Mouse (Mus musculus) CH12.LX (cell line): ENCODE data around the gene 1700017D01Rik. TPM values are rescaled to one million over a fixed set of nuclear protein-coding genes. Genes with fewer than 3 reads are reported as not detected.
"Not testable (repeated sequence)": the region's sequence is repeated elsewhere in the genome, so short reads cannot be mapped to it uniquely, and the experiment has no call there.

Source experiments
- DNase-seq: peaks from one replicate; pipeline ENCODE4 v3.0.0-alpha.2; 2013; ENCODE audit errors: extremely low read depth
- H3K27ac ChIP-seq: 2 replicates; pipeline ENCODE4 v1.5.1; 2012; ENCODE audit warnings: low read depth, mild to moderate bottlenecking, control low read depth, moderate library complexity; ENCODE audit not compliant: insufficient read depth
- H3K27me3 ChIP-seq: replicated peaks from 2 replicates; pipeline ENCODE3; 2012; ENCODE audit warnings: inconsistent platforms
- H3K36me3 ChIP-seq, 2 experiments: replicated peaks in 1 of 2; 2 replicates each; pipeline versions ENCODE3 to v1.6.1; 2012; ENCODE audit warnings: inconsistent platforms in 1 of 2, low read length in 1 of 2, mild to moderate bottlenecking in 1 of 2, mixed read lengths in 1 of 2, moderate library complexity in 1 of 2; ENCODE audit not compliant: control insufficient read depth in 1 of 2, insufficient read depth in 1 of 2
- H3K4me1 ChIP-seq, 2 experiments: 2 replicates each; pipeline ENCODE4 v1.6.1; 2012; ENCODE audit warnings: inconsistent platforms in 1 of 2, moderate library complexity in 1 of 2; ENCODE audit not compliant: insufficient read depth in 2 of 2, control insufficient read depth in 1 of 2
- H3K4me2 ChIP-seq: 2 replicates; pipeline ENCODE4 v1.6.1; 2012; ENCODE audit warnings: low read depth, mild to moderate bottlenecking, control low read depth; ENCODE audit not compliant: poor library complexity, insufficient read depth, severe bottlenecking
- H3K4me3 ChIP-seq, 3 experiments: fragments of 150-350 bp in 1 of 3; sonication (generic) in 1 of 3; replicated peaks in 1 of 3; 2 replicates each; pipeline versions ENCODE3 to v1.5.1; 2011 to 2012; ENCODE audit warnings: low read depth in 2 of 3, low read length in 2 of 3, mild to moderate bottlenecking in 2 of 3, moderate library complexity in 2 of 3, control low read depth in 1 of 3, improper control_type of control experiment in 1 of 3, inconsistent platforms in 1 of 3, mixed read lengths in 1 of 3; ENCODE audit not compliant: poor library complexity in 1 of 3
- H3K79me2 ChIP-seq: replicated peaks from 2 replicates; pipeline ENCODE4 v1.6.1; 2012; ENCODE audit warnings: mild to moderate bottlenecking, moderate library complexity; ENCODE audit not compliant: control insufficient read depth, poor library complexity, insufficient read depth, severe bottlenecking; ENCODE audit errors: extremely low read depth
- H3K9ac ChIP-seq: 2 replicates; pipeline ENCODE4 v1.6.1; 2012; ENCODE audit warnings: low read depth, mild to moderate bottlenecking, control low read depth, moderate library complexity; ENCODE audit not compliant: insufficient read depth
- H3K9me3 ChIP-seq: replicated peaks from 2 replicates; pipeline ENCODE3; 2012; ENCODE audit warnings: low read length, inconsistent platforms, mixed read lengths
- CHD1 ChIP-seq: IDR thresholded peaks from 2 replicates; pipeline ENCODE4 v1.6.1; 2012; ENCODE audit warnings: low read depth, low read length, improper control_type of control experiment, inconsistent platforms
- CHD2 ChIP-seq: IDR thresholded peaks from 2 replicates; pipeline ENCODE4 v1.6.1; 2011; ENCODE audit warnings: low read length, improper control_type of control experiment
- ELF1 ChIP-seq: IDR thresholded peaks from 2 replicates; pipeline ENCODE4 v1.6.1; 2014; ENCODE audit warnings: low read depth, mild to moderate bottlenecking, inconsistent platforms, low read length, improper control_type of control experiment
- EP300 ChIP-seq: IDR thresholded peaks from 2 replicates; pipeline ENCODE4 v1.6.1; 2011; ENCODE audit warnings: low read length, improper control_type of control experiment
- ETS1 ChIP-seq: conservative IDR thresholded peaks from 2 replicates; pipeline ENCODE4 v1.6.1; 2012; ENCODE audit warnings: low read depth, mild to moderate bottlenecking, inconsistent platforms, low read length, improper control_type of control experiment, moderate library complexity
- GABPA ChIP-seq: IDR thresholded peaks from 2 replicates; pipeline ENCODE4 v1.6.1; 2012; ENCODE audit warnings: low read depth, low read length, improper control_type of control experiment, inconsistent platforms; ENCODE audit not compliant: insufficient replicate concordance
- MAFK ChIP-seq: IDR thresholded peaks from 2 replicates; pipeline ENCODE4 v1.6.1; 2011; ENCODE audit warnings: low read length, improper control_type of control experiment; ENCODE audit not compliant: insufficient replicate concordance
- MYC ChIP-seq: IDR thresholded peaks from 2 replicates; pipeline ENCODE4 v1.6.1; 2011; ENCODE audit warnings: low read depth, mild to moderate bottlenecking, improper control_type of control experiment, low read length
- PAX5 ChIP-seq: IDR thresholded peaks from 2 replicates; pipeline ENCODE4 v1.6.1; 2012; ENCODE audit warnings: low read length, inconsistent platforms, mixed read lengths
- POLR2A ChIP-seq: IDR thresholded peaks from 2 replicates; pipeline ENCODE4 v1.6.1; 2011; ENCODE audit warnings: low read depth, mild to moderate bottlenecking, improper control_type of control experiment, low read length
- RAD21 ChIP-seq: IDR thresholded peaks from 2 replicates; pipeline ENCODE4 v1.6.1; 2011; ENCODE audit warnings: low read depth, mild to moderate bottlenecking, low read length, improper control_type of control experiment, moderate library complexity
- SIN3A ChIP-seq: IDR thresholded peaks from 2 replicates; pipeline ENCODE4 v1.6.1; 2012; ENCODE audit warnings: low read length, improper control_type of control experiment, inconsistent platforms
- UBTF ChIP-seq: IDR thresholded peaks from 2 replicates; pipeline ENCODE4 v1.6.1; 2012; ENCODE audit warnings: low read depth, mild to moderate bottlenecking, inconsistent platforms, low read length, improper control_type of control experiment, moderate library complexity
- USF1 ChIP-seq: IDR thresholded peaks from 2 replicates; pipeline ENCODE4 v1.6.1; 2014; ENCODE audit warnings: low read depth, mild to moderate bottlenecking, inconsistent platforms, low read length, improper control_type of control experiment
- ZNF384 ChIP-seq: IDR thresholded peaks from 2 replicates; pipeline ENCODE4 v1.6.1; 2012; ENCODE audit warnings: low read depth, low read length, improper control_type of control experiment, inconsistent platforms
- dilution Hi-C: fragments of 300-500 bp; cut with MboI; formaldehyde crosslinking; loops from 2 replicates; pipeline ENCODE4 v1.14.3; 2020; ENCODE audit warnings: low sequenced_read_pairs; ENCODE audit not compliant: extremely low pct_unique_long_range_greater_than_20kb, extremely low pct_ligation_motif_present
- in situ Hi-C: fragments of 300-500 bp; cut with MboI; formaldehyde crosslinking; loops from 3 replicates; pipeline ENCODE4 v1.14.3; 2019; ENCODE audit warnings: low sequenced_read_pairs, low pct_ligation_motif_present, low pct_unique_long_range_greater_than_20kb, mixed read lengths
- polyA plus RNA-seq: library from polyadenylated mRNA; unstranded; fragments of >175 nt; gene quantifications from 2 replicates; pipeline ENCODE4 v1.2.1, GENCODE M21; 2012; ENCODE audit warnings: low read depth; ENCODE audit not compliant: insufficient read length
- total RNA-seq, 2 experiments: library from RNA; depleted of rRNA; stranded (reverse); fragments of 300-350 nt in 1 of 2; fragments of >200 nt in 1 of 2; gene quantifications; 2 replicates each; pipeline ENCODE4 v1.2.3; 2012 to 2014

Gene 1700017D01Rik
- total and polyA plus RNA-seq, 3 experiments: not detected

DNA sequence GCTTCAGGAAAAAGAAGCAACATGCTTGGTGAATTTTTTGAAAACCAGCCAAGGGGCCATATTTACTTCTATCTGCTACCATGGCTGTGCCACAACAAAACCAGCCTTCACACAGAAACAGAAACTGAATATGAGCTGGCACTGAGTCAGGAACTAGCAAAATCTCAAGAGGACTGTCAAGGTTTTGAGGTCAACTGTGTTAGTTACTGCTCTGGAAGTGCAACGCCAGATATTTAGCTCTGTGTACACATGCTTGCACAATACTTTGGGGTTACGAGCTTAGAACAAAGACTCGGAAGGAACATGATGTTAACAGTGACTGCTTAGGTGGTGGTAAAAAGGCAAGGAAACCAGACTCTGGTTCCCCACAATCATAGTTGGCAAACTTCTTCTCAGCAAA, 22.9 kb downstream of the 1700017D01Rik start:
- no peaks in the 10 kb centered on the region for H3K36me3 ChIP-seq
- H3K9me3 ChIP-seq: no peaks in the 10 kb centered on the region
- no peaks in the 10 kb centered on the region for H3K27me3 ChIP-seq
- no peaks in the 10 kb centered on the region; a peak in 1 of 4 replicates for H3K4me1 ChIP-seq
- no peaks in the 10 kb centered on the region for H3K79me2 ChIP-seq
- no peak overlapping the region for H3K27ac ChIP-seq
- peak overlapping the region in 1 of 3 experiments; percentile 13 for H3K4me3 ChIP-seq
- H3K9ac ChIP-seq: peak overlapping the region; percentile 30; the same call in 1 of the 2 replicates
- dilution Hi-C loops (no loop called here), in situ Hi-C loops (no loop called here)
- TF ChIP-seq ZNF384: no peak
- DNase-seq: no peak
- peak overlapping the region; percentile 78 for H3K4me2 ChIP-seq

DNA sequence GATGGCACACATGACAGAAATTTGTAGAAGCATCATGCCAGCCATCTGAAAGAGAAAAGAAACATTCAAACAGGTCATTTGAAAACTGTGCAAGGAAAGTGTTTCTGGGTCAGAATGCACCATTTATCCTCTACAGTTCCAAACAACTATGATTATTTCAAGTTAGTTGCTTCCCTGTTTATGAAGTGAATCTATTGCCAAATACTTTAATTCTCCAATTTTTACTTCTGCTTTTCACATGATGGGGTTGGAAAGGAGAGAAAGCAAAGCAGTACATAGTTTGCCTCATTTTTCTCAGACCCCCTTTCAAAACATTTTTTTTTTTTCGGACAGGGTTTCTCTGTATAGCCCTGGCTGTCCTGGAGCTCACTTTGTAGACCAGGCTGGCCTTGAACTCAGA, 28.8 kb downstream of the 1700017D01Rik start:
- H3K36me3 ChIP-seq: no peaks in the 10 kb centered on the region
- no peak overlapping the region for H3K27ac ChIP-seq
- H3K4me3 ChIP-seq: no peak overlapping the region
- in situ Hi-C loops: no loop called here
- H3K4me2 ChIP-seq: no peak overlapping the region
- TF ChIP-seq GABPA (no peak), ELF1 (no peak), USF1 (no peak), SIN3A (no peak), PAX5 (no peak), ETS1 (no peak), MAFK (no peak), CHD2 (no peak)
- no peak overlapping the region for H3K9ac ChIP-seq
- H3K9me3 ChIP-seq: no peaks in the 10 kb centered on the region
- H3K79me2 ChIP-seq: no peaks in the 10 kb centered on the region
- dilution Hi-C loops: no loop called here
- H3K4me1 ChIP-seq: peaks cover 0 to 5% of the 10 kb centered on the region in 2 experiments; a peak in 1 of 4 replicates
- no peaks in the 10 kb centered on the region for H3K27me3 ChIP-seq
- DNase-seq: no peak

DNA sequence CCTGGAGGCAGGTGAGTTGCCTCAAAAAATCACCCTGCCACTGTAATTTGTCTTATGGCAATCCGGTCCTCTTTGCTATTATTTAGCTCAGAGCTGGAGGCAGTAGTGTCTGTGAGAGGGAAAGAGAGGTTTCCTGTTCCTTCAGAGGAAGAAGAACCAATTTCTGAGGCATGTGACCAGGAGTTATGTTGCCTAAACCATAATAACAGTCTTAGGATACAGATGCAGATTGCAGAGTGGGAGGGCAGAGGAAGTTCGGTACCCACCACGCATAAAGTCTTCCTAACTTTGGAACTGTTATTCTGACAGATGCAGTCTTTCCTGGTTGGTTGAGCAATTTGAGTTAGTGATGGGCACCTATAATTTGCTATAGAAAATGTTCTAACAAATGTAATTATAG, 32.3 kb downstream of the 1700017D01Rik start:
- Histone ChIP-seq H3K9me3 (no peaks in the 10 kb centered on the region), H3K4me1 (peaks cover 0 to 7% of the 10 kb centered on the region in 2 experiments; a peak in 1 of 4 replicates), H3K36me3 (no peaks in the 10 kb centered on the region), H3K79me2 (no peaks in the 10 kb centered on the region), H3K9ac (no peak overlapping the region), H3K4me3 (no peak overlapping the region), H3K27me3 (no peaks in the 10 kb centered on the region), H3K27ac (no peak overlapping the region), H3K4me2 (no peak overlapping the region)
- in situ Hi-C loops: no loop called here
- TF ChIP-seq RAD21 (no peak), CHD1 (no peak), POLR2A (no peak), MYC (no peak), UBTF (no peak), EP300 (no peak), USF1 (no peak)
- dilution Hi-C loops: no loop called here
- DNase-seq: no peak

DNA sequence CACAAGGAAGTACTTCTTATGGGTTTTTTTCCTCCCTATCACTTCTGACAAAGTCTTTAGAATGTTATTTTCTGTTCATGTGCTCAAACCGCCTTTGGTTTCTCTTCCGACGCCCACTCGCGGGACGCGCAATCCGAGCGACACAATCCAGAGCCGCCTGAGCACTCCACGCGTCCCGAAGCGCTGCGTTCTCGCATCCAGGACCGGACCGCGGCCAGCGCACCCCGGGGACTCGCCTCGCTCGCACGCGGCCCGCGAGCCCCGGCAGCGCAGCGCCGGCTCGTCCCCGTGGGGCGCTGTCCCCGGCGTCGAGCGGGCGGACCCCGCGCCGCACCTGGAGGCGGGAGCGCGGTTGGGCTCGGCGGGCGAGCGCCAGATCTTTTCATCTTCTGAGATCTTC, 38.5 kb downstream of the 1700017D01Rik start:
- H3K9ac ChIP-seq, in situ Hi-C loops, H3K27ac ChIP-seq, DNase-seq, H3K36me3 ChIP-seq, H3K4me1 ChIP-seq, H3K27me3 ChIP-seq, H3K79me2 ChIP-seq, dilution Hi-C loops, H3K9me3 ChIP-seq: not testable (repeated sequence)
- Histone ChIP-seq H3K4me2 (peak overlapping the region; percentile 10; the same call in 1 of the 2 replicates), H3K4me3 (peak overlapping the region in 1 of 3 experiments; percentile 51)
